Mouse (Mus musculus) mouse trophoblast stem cell (cell line): ENCODE measurements at regions not wholly inside any gene's neighbourhood (a gene's known extent, or its start where the extent isn't known, plus 50 kb on each side); places are given as distances from the start of the nearest gene placed in this dataset.

Experiments
- in situ Hi-C, 2 experiments: fragments of 300-500 bp; cut with MseI, MboI; formaldehyde crosslinking; loops; 2 replicates in 1 of 2; 3 replicates in 1 of 2; pipeline ENCODE4 v1.15.1; 2025

DNA sequence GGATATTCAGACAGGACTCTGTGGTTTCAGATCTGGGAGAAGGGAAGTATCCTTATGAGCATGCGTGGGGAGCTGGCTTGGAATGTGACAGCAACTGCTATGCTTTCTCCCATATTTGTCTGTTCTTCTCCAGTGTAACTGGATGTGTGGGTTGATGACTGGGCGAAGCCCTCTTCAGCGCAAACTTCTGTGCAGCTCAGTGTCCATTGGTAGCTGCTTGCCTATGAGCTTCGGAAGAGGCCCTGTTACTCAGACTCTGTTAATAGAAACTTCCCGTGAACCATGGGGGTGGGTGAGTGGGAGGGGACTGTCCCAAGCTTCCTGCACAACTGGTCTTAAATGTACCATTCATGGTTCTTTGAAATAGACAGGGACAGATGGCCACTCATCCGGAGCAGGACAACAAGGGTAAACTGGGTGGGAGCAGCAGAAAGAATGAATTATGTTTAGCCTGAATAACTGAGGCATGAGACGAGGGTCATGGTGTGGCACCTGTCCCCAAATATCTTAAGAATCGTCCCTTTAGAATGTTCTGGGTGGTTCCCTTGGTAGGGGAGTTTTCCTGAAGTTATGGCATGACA is 141.1 kb upstream of the Plxnc1 start:
- in situ Hi-C loops: no loop called here

DNA sequence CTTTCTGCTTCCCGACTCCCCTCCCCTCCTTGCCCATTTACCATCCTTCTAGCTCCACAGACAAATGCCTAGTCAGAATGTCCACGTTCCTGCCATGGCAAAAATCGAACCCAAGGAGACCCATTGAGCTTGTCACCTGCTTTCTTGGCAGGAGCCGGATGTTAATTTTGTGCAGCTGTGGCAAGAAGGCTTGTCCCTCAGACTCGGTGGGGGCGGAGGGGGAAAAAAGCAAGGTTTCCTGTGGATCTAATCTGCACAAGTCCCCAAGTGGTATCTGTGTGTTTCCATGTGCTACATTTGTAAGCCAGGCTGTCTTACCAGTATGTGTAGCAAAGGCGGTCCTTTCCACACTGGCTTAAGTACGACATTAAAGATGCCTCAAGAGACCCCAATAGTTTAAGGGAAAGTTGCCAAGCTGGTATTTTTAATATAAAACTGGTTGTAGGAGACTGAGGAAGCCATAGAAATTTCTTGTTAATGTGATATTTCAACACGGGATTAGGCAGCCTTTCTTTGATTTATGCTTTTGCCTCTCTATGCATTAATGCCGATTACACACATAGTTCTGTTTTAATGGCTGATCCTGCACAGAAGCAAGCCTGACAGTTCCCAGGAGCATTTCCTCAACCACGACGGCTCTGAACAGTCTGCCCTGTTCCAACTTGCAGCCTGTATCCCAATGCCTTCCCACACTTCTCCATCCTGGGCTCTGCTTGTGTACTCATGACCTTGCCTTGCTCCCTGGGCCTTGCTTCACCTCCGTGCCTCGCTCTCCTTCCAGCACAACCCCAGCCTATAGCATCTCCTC is 138.9 kb upstream of the Plxnc1 start:
- in situ Hi-C loops: no loop called here

DNA sequence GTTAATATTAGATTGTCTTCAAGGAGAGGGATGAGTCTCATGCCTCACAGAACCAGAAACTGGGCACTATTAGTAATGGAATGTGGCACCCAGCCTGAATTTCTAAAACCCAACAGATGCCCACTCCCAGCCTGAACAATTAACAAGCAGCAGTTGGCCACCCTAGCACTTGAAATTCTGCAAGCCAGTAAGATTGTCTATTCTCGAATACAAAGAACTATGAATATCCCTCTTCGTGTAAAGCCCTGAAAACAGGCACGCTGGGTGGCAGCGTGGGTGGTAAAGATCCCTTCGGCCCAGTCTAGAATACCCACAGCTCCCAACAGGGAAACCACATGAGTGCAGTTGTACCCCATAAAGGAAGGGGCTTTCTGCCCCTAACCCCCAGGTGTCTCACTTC is 138.0 kb upstream of the Plxnc1 start:
- in situ Hi-C loops: no loop called here

DNA sequence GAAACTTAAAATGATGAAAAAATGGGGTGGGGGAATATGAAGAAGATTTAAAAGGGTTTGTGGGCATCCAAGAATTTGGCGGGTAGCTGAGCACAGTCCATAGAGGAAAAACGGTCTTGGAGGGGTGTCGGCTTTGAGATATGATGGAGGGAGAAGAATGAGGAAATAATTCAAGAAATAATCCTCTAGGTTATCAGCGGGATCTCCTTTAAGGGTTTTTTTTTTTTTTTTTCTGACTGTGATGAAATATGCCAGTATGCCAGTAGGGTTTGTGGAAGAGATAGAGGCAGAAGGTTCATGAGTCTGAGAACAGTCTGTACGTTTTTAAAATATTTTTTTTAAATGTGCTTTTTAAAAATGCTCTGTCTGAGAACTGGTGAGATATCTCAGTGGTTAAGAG is 135.3 kb upstream of the Plxnc1 start:
- in situ Hi-C loops: no loop called here

DNA sequence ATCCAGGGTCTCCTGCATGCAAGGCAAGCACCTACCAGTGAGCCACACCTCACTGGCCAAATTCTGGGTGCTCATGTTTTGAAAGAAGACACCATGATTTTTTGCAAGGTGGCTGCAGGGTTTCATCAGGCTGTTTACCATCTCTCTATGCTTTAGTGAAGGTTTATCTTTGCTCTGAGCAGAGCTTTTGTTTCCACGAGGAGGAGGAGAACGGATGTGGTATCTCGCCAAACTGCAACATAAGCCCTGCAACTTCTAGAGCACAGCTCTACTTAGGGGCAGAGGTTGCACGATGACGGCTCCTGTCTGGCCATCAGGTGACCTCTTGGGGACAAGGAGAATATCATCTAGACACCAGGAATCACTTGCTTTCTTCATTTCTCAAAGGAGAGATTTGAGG is 131.8 kb upstream of the Plxnc1 start:
- in situ Hi-C loops: no loop called here

DNA sequence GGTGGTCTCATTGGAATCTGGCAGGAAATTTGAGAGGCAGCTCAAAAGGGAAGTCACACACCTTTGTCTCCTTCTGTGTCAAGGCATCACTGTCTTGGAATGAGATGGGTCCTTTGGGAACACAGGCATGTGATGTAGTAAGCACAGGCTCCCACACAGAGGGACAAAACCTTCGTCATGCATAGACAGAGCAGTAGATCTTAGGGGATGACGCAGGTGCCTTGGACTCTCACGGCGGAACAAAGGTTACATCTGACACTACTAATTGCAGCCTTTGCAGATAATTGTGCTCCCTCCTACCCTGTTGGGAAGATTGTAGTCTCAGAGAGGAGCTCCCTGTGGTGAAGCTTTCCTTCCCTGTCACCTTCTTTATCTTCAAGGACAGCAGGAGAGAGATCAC is 131.3 kb upstream of the Plxnc1 start:
- in situ Hi-C loops: no loop called here

DNA sequence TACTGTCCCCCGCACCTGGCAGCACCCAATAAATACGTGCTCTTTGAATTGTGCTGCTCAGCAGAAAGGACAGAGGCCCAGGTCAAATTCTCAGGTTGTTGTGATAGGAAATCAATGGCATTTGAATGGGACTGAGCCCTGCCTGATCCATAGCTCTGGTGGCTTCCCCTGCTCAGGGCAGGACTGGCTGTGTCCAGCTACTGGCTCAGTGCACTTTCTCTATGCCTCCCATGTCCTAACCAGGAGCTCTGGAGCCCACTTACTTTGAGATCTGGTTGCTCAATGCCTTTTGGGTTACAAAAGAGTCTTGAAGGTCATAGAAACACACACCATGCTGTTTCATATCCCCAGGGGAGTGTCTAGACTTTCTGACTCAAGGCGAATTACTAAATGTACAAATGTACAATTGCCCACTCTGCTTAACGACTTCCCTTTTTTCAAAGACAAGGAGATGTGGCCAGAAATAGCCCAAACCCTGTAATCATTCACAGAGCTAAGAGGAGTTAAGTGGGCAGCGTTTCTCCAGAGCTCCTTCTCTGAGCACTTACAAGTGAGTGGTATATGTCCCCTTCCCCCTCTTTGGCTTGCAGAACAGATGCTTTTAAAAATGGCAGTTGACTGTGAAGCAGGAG is 130.4 kb upstream of the Plxnc1 start:
- in situ Hi-C loops: no loop called here

DNA sequence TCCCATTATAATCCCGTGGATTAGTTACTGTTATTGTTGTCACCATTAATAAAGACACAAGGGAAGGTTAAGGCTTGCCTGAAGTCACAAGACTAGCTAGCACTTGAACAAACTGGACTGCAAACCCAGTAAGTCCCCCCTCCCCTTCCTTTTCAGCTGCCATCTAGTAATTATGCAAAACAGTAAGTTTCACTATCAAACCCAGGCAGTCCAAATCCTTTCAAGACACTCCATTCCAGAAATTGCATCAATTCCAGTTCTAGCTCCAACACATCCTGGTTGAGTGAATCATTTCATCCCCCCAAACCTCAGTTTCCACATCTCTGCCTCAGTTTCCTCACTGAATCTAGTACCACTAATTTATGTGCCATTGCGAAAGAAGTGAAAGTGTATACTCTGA is 129.7 kb upstream of the Plxnc1 start:
- in situ Hi-C loops: no loop called here

DNA sequence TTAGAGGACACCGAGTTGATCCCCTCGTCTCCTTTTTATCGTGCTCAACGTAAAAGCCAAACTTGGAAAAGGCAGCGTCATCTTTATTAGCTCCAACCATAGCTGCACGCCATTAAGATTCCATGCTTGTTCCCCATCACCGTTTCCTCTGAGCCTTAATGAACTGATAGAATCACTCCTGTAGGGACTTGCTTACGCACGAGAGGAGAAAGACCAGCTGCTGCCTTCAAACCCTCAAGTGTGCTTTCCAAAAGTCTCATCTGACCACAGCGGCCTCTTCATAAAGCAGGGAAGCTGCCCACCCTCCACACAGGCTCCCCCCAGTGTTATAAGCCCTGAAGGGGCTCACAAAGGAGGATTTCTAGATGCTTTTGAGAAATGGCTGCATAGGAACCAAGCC is 123.3 kb upstream of the Plxnc1 start:
- in situ Hi-C loops: no loop called here

DNA sequence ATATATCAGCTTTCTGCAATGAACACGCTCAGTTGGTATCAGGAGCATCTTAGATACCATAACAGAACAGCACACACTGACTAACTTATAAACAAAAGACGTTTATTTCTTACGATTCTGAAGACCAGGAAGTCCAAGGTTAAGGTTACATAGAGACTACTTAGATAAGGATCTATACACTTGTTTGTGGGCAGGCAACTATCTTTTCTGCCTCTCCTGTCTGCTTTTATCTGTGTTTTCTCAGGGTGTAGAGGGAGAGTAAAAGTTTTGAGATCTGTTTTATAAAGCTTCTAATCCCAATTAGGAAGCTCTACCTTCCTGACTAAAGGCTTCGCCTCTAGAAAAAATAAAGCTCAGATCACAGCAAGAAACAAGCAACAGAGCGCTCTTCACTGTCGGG is 122.1 kb upstream of the Plxnc1 start:
- in situ Hi-C loops: no loop called here

DNA sequence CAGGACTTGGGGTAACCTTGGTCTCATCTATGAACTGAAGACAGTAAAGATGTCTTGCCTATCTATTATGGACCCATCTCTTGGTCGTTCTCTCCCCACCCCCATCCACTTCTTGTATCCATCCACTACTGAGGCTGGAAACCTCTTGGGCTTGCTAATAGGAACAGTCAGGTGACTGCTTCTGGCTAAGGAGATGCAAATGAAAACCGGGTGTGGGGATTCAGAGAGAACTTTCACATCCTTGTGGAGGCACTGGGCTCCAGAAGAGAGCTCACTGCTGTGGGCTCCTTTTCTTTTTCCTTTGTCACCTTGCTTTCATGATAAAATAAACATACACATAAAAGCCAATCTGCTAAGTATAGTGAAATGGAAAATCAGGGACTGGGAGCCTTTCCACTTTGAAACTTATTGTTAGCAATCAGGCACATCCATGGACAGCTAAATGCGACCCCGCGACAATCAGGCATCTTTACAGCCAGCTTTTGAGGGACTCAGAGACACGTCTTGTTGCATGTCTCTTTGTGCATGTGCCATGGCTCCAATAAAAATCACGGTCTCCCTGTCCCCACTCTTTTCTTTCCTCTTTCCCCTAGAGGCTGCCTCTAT is 115.0 kb upstream of the Plxnc1 start:
- in situ Hi-C loops: no loop called here

DNA sequence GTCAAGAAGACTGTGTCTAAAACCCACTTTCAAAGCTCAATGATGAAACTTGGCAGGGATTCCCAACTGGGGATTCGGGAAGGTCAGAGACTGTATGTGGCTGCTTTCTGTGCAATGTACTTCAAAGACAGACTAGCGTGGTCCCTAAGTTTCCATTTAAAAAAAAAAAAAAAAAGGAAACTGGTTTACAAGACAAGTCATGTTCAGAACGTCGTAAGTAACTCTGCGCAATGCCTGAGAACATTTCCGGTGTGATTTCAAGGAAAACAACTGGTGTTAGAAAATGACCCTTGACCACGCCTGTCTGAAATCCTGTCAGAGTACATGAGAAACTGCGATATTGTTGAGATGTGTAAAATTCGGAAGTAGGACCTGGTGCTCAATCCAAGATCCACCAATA is 114.4 kb upstream of the Plxnc1 start:
- in situ Hi-C loops: no loop called here

DNA sequence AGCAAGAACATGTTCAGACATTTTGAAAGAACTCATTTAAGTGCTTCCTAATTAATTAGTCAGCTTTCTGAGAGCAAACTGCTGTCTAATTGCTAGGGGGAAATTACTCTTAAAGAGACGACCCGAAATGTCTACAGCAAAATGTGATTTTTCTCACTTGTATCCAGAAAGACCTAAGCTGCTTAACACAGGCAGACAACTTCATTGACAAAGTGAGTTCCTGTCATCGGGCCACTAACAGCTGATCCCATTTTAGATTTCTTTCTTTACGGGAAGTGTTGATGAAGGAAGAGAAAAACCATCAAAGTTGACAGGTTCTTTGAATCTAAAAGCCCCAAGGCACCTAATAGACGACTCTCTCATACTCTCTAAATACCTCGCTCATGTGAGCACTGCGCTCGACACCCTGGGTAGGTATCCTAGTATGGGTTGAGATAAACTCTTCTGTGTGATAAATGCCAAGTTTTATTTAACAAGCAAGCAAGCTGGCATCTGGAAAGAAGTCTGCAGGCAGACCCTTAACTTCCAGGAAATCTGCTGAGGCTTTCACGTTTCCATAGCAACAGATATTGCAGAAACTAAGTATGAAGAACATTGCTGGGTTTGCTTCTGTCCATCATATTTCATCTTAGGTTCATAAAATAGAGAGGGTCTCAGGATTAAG is 112.5 kb upstream of the Plxnc1 start:
- in situ Hi-C loops: no loop called here

DNA sequence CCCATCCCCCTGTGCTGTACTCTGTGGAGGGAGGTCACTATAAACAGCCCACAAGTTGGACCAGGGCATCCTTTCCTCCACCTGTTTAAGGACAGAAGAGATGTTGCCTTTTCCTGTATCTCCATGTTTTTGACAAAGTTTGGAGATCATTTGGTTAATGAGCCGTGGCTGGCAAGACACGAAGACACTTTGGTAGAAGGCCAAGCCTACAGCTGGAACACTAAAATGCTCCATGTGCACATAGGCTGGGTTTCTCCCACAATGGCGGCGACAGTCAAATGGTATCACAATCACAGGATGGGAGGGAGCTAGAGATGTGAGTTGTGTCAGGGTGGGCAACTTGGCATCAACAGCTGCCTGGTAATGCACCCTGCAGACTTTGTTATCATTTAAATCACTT is 111.9 kb upstream of the Plxnc1 start:
- in situ Hi-C loops: no loop called here

DNA sequence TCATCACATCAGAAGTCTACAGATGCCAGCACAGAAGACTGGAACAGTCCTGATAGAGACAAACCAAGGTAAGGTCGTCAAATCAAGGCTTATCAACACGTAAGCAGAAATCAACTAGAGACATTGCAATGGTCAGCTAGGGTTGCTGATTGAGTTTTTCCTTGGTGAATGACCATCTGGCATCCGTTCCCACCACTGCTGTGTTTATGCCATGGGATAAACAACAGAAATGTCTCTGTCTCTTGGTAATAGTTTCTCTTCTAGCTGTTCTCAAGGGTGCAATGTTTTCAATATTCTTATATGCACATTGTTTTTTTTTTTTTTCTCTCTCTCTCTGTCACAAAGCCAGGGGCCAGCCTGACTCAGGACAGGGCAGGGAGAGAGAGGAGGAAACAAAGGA is 110.2 kb upstream of the Plxnc1 start:
- in situ Hi-C loops: no loop called here

DNA sequence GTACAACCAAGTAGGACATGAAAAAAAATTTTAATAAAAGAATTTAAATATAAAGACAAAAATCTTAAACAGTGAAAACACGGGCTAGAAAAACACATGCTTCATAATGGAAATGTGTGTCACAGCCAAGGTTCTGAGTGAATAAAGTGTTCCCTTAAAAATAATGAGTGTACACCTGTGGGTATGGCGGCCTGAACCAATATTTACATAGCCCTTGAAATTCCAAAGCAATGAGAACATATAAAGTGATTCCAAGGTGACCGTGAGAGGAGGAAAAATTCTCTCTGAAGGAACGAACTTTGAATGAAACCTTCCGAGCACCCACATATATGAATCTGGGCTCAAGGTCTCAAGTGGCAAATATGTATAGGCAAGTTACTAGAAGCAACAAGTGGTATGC is 104.2 kb upstream of the Plxnc1 start:
- in situ Hi-C loops: no loop called here

DNA sequence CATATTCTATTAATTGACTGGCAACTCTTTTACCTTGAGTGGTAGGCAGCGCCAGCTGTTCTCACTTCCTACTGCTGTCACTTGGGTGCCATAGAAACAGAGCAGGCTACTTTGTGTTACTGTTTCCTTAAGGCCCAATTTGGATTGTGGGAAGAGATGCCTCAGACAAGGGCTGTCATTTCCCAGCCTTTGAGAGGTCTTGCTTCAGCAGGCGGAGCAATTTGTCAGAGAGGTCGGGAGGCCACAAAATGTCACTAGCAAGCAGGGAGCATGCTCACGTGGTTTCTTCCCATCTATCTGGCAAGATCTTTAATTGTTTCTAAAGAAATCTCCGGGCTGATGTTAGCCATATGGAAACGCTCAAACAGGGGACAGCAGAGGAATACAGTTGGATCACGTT is 99.3 kb upstream of the Plxnc1 start:
- in situ Hi-C loops: no loop called here

DNA sequence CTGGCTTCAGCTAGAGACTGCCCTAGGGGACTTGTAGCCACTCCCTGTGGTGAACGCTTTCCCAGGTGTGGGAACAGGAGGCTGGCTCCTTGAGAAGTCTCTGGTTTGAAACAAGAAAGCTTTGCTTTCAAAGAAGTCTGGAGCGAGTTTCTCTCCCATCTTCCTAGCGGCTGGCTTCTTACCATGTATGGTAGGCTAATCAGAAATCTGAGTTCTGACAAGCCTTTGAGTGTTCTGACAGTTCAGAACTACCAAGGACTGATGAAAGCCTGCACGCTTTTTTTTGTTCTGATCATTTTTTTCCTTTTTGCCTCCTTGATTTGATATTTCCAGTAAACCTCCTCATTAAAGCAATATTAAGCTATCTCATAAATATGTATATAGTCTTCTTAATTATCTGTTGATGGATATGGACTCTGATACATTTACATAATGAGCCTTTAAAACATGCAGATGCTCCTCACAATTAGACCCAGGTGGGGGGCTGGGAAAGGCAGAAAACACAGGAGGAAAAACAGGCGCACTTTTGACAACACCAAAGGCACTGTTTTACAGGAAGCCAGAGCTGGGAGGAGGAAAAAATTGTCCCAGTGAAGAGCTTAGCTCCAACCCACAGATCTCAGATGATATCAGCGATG is 95.7 kb upstream of the Plxnc1 start:
- in situ Hi-C loops: no loop called here

DNA sequence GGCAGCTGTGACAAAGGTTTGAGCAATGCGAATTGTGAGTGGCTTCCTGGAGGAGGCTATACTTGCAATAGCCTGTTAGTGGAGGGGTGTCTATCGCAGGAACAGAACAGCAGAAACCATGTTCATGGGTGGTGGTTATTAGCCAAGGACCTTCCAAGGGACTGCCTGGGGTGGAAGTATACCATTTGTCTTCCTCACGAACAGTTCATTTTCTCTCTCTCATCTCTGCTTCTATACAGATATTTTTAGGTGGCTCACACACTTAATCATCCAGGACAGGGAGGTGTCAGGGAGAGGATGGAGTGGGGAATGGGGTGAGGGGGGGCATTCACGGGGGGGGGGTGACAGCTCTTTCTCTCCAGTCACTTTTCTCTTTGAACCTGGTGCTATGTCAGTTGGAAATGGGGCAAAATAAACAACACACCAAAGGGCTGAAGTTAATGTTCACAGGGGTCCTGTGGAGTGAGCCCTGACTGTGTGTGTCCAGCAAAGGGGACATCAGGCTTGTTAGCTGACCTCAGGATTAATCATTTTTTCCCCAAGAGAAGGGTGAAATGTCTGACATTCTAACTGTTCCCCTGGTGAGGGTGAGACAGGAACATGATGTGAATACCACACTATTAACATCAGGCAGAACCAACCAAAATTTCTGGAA is 91.5 kb upstream of the Plxnc1 start:
- in situ Hi-C loops: no loop called here

DNA sequence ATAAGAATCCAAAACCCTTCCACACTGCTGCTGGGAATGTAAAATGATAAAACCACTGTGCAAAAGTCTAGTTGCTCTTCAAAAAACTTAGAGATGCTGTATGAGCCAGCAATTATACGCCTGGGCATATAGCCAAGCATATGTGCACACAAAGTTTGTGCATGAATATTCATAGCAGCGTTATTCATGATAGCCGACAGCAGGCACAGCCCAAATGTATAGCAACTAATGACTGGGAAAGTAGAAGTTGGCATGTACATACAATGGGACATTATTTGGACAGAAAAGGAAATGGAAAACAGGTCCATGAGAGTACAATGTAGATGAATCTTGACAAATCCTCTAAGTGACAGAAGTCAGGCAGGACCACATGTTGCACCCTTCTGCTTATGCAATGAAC is 90.7 kb upstream of the Plxnc1 start:
- in situ Hi-C loops: no loop called here

DNA sequence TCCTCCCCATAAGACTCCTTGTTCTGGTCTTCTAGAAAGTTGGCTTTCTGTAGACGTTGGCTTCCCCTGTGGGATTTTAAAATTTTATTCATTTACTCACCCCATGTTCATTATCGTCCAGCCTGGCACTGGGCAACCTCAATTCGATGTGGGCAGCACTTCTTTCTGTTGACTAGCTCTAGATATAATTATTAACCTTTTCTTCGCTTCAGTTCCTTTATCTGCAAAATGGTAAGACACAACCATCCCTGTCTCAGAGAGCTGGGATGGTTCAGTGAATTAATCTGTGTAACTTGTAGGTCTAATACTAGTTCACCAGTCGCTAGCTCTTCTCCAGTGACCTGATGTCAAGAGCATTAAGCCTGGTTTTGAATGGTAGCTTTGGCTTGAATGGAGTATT is 89.9 kb upstream of the Plxnc1 start:
- in situ Hi-C loops: no loop called here
